Mouse (Mus musculus): ENCODE measurements around the gene Clcn7.

The Clcn7 gene

GRCm38 (mm10) chr17:25130060-25130459 is 3.1 kb upstream of the Clcn7 start:
- no peak for DNase-seq

DNA sequence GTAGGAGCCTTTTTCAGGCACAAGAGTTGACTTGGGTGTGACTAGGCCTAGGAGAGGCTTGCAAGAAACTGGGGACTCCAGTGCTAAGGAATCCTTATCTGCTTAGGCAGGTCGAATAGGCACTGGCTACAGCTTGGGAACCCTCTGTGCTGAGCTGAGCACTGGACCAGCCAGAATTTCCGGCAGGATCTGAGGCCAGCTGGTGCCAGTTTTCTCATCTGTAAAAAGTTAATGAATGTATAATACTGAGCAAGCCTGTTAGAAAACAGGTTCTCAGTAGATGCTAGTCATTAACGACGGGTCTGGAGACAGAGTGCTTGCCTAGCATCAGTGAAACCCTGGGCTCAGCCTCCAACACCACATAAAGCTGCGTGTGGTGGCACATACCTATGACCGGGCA is 2.4 kb downstream of the Clcn7 start:
- no peak for DNase-seq

- no peak for DNase-seq
Measured at GRCm38 (mm10) chr17:25138803-25139202, 5.6 kb downstream of the Clcn7 start.

- DNase-seq = no peak
Measured at GRCm38 (mm10) chr17:25139960-25140359, 6.8 kb downstream of the Clcn7 start.

DNA sequence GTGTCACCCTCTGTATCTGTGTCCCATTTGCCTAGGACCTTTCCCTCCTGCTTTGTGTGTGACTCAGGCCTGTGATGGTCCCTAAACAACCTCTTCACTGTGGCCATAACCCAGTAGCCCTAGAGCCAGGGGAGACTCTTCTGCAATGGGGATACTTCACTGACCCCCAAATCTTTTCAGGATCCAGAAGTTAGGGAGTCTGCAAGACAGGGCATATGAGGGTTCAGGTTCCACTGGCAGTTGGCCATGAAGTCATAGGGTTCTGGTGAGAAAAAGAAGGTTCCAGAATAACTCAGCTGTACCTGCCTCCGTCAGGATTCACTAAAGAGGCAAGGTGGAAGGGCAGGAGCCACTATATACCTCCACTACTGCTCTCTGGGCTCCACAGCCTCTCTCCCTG is 29.0 kb downstream of the Clcn7 start, which contains the start of gene Ccdc154:
Gene Ccdc154, plus strand, starts transcription at position 301 of the 400 bp plus-strand sequence.
- DNase-seq = no peak

DNA sequence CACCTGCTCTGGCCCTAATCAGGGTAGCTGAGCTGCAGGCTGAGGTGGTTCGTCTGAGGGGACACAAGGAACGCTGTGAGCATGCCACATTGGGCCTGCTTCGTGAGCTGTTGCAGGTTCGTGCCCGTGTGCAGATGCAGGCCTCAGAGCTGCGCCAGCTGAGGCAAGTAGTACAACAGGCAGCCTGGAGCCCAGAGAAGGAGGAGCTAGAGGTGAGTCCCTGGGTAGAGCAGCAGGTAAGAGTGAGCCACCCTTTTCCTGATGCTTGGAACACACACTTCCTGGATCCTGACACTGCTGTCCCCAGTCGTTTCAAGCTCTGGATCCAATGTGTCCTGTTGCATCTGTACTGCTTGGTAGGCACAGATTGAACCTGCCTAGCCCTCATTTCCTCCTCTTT is 30.2 kb downstream of the Clcn7 start:
- no peak for DNase-seq

DNA sequence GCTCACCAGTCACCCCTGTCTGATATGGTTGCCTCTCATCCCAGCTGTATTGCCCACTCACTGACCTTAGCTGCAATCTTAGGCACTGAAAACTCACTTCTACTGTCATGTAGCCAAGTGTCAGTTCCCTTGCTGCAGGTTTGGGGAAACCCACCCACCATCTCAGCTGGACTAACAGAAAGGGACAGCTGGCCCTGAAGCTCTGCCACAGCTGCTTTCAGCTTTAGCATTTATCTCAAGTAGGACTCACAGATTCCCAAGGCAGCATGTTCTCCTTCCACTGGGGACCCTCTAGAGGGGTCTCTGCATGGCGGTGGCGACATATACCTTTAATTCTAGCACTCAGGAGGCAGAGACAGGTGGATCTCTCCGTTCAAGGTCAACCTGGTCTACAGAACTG is 31.6 kb downstream of the Clcn7 start:
- no peak for DNase-seq

GRCm38 (mm10) chr17:25165970-25166671 is 32.9 kb downstream of the Clcn7 start:
- DNase-seq = no peak

DNA sequence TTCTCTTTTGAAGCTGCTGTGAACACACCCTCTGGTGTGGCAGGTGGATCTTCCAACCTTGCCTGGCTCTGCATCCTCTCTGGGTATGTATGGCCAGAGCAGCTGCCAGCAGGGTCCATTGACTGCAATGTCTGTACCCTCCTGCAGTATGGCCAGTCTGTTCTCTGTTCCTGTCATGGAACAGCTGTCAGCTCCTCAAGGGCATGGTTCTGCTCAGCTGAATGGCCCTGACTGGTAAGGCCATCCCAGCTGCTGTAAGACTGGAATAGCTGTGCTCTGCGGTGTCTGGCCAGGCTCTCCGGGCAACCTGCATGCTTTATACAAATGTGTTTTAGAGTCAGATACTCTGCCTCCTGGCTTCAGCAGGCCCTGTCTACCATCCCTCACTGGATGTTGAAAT is 36.5 kb downstream of the Clcn7 start:
- DNase-seq = no peak

GRCm38 (mm10) chr17:25172558-25172957 is 39.4 kb downstream of the Clcn7 start:
- no peak for DNase-seq

DNA sequence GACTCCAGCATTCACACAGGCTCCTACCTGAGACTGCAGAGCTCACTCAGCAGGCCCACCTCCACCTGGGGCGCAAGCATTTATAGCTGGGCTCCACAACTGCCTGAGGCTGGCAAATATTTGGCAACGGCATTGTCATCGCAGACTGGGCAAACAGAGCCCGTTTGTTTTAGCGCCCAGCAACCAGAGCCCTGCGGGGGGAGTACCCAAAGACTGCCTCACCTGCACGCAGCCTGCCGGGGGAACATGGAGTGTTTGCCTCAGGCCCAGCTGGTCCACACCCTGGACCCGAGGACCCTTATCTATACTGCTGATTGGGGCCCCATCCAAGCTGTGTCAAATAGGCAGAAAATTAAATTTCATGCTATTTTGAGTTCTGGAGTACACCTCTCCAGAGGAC is 42.2 kb downstream of the Clcn7 start, which contains the start of gene Gm38655:
Gene Gm38655, minus strand, starts transcription at position 61 of the 400 bp plus-strand sequence.
- DNase-seq = no peak

DNA sequence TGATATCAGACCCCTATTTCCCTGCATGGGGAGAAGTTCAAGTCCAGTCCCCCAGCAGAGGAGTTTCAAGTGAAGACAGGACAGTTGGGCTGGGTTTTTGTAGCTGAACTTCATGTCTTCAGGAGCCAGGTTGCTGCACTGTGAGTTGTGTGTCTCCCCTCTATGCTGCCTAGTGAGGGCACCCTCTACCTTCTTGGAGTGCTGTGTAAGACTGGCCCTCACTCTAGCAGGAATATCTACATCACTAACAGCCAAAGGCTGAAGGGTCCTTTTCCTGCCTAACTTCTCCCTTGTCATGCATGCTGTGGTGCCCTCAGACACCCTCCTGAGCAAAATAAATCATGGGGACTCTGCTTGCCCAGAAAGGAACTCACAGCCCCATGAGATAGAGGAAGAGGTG is 50.0 kb downstream of the Clcn7 start:
- DNase-seq = no peak

- DNase-seq = peak; percentile 99 to 100
Measured at GRCm38 (mm10) chr17:25184129-25184691, 51.0 kb downstream of the Clcn7 start, which contains the start of gene BC003965. BC003965 (plus strand) TSS chr17:25184554.

GRCm38 (mm10) chr17:25184961-25185360 is 51.8 kb downstream of the Clcn7 start:
- DNase-seq = no peak

- no peak for DNase-seq
Measured at GRCm38 (mm10) chr17:25187784-25188149, 54.6 kb downstream of the Clcn7 start.

GRCm38 (mm10) chr17:25188150-25189031 is 55.2 kb downstream of the Clcn7 start, which contains the start of gene Unkl:
Unkl (plus strand) TSS chr17:25188397.
- DNase-seq = peak; percentile 64 to 71

- DNase-seq = no peak
Measured at GRCm38 (mm10) chr17:25189091-25189490, 55.9 kb downstream of the Clcn7 start.

DNA sequence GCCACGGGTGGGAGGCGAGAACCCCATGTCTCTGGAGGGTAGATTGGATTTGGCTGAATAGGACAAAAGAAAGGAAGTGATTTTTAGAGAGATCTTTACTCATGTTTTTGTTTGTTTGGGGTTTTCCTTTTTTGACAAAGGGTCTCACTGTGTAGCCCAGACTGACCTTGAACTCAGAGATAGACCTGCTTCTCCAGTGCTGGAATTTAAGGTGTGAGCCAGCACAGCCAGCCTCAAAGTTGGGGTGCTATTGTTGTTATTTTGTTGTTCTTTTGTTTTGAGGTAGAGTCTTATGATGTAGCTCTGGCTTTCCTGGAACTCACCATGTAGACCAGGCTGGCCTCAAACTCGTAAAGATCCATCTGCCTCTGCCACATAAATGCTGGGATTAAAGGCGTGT is 69.2 kb downstream of the Clcn7 start:
- no peak for DNase-seq

DNA sequence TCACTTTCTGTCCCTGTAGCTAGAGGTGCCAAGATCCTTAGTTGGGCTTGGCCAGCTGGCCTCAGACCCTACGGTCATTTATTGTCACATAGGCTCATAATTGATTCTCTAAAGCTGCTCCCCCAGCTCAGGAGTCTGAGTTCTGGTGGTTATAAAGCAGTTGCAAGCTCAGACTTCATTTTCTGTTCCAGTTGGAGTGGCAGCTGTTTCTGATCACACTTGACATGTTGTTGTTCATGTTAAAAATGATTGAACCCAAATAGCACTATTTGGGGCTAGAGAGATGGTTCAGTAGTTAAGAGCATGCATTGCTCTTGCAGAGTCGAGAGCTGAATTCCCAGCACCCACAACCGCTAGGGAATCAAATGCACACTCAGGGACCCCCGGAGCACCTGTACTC is 76.8 kb downstream of the Clcn7 start:
- no peak for DNase-seq

GRCm38 (mm10) chr17:25210680-25211466 is 77.7 kb downstream of the Clcn7 start:
- DNase-seq = peak; percentile 78

DNA sequence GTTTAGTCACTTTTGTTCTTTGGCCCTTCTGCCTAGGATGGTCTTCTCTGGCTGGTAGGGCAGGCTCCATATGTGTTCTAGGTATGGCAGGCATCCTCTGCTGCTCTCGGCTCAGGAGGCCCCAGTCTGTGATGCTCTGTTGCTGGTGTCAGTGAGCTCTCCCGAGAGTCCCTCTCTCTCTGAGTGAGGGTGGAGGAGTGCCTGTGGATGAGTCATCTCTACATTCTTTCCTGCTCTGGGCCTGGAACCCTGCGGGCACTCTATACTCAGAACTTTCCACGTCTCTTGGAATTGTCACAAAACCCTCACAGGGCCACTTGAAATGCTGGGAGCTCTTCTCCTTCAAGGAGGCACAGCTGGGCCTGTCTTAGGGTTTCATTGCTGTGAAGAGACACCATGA is 78.5 kb downstream of the Clcn7 start:
- DNase-seq = no peak
